Mouse (Mus musculus): Measurements from ENCODE around the gene Afmid.
"Not testable (repeated sequence)": the region's sequence is repeated elsewhere in the genome, so short reads cannot be mapped to it uniquely, and the experiment has no call there.

Gene Afmid

GRCm38 (mm10) chr11:117794035-117794551 lies 31.6 kb upstream of the Afmid start:
- no peak for DNase-seq (ENCODE audit: low spot score)

GRCm38 (mm10) chr11:117796954-117797353 lies 28.8 kb upstream of the Afmid start:
- DNase-seq (ENCODE audit: low spot score): no peak

- no peak for DNase-seq (ENCODE audit: low spot score)
Observed at GRCm38 (mm10) chr11:117797511-117798159, 28.1 kb upstream of the Afmid start, which contains the start of gene 6030468B19Rik. Gene 6030468B19Rik (plus strand): TSS chr11:117797660.

GRCm38 (mm10) chr11:117798160-117798541 lies 27.6 kb upstream of the Afmid start:
- DNase-seq (ENCODE audit: low spot score): no peak

DNA sequence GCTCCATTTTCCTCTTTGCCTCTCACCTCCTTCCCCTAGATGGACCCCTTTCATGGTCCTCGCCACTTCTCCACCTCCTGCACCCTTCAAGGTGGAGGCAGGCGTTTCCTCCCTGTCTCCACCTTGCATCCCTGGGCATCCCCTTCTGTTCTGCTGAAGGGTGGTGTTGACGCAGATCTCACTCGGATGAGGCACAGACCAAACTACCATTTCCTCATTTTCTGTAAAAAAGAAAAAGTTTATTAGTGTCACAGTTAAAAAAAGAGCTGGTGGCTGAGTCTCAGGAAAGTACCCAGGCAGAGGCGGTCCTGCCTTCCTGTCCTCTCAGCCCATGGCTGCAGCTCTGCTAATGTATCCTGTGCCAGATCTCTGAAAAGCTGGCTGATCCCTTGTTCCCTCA lies 26.6 kb upstream of the Afmid start:
- no peak for DNase-seq (ENCODE audit: low spot score)

DNA sequence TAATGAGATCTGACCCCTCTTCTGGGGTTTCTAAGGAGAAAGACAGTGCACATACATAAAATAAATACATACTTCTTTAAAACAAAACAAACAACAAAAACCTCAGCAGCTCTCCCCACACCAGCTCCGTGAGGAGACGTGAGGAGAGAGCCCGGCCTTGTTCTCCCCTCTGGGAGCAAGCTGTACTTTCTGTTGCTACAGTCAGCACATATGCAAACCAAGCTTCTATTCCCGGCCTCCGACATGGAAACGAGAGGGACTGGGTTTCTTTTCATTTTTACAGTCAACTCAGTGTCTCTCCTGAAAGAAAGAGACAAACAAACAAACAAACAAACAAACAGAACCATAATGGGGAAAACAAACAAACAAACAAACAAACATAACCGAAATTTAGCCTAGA lies 25.7 kb upstream of the Afmid start:
- DNase-seq (ENCODE audit: low spot score): no peak

DNA sequence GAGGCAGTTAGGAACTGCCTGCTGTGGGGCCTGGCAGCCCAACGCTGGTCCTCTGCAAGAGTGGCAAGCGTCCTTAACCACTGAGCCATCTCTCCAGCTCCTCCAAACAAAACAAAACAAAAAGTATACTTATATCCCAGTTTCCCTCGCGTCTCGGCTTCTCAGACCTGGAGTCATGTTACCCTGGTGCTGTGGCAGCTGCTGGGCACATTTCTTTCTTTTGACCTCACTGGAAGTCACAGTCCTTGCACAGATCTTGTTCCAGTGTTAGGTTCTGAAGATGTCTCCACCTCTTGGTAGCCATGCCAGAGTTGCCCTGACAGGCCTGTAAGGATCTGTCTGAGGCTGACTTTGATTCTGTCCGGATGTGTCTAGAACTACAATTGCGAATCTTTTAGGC lies 24.1 kb upstream of the Afmid start:
- no peak for DNase-seq (ENCODE audit: low spot score)

DNA sequence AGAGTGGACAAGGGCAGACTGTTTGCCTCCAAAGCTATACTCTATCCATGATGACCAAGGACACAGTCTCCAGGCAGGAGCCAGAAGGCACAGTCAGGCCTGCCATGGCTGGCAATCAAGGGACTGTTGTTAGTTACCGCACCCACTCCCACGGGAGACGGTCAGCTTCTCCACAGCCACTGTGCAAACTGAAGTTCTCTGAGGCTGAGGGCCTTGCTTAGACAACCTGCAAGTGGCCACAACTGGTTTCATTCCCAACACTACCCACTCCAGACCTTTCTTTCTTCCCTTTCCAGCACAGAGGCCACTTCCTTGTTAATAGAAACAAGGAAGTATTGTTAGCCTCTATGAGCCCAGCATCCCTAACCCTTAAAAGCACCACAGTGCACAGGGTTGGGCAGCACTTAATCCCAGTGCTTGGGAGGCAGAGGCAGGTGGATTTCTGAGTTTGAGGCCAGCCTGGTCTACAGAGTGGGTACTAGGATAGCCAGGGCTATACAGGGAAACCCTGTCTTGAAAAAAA lies 22.5 kb upstream of the Afmid start:
- no peak for DNase-seq (ENCODE audit: low spot score)

- no peak for DNase-seq (ENCODE audit: low spot score)
Observed at GRCm38 (mm10) chr11:117806781-117807180, 18.9 kb upstream of the Afmid start.

- no peak for DNase-seq (ENCODE audit: low spot score)
Observed at GRCm38 (mm10) chr11:117809407-117810311, 16.1 kb upstream of the Afmid start, which contains the start of the genes Gm20708 and Syngr2. Gene Gm20708 (plus strand): TSS chr11:117809668. Gene Syngr2 (plus strand): TSS chr11:117809668.

DNA sequence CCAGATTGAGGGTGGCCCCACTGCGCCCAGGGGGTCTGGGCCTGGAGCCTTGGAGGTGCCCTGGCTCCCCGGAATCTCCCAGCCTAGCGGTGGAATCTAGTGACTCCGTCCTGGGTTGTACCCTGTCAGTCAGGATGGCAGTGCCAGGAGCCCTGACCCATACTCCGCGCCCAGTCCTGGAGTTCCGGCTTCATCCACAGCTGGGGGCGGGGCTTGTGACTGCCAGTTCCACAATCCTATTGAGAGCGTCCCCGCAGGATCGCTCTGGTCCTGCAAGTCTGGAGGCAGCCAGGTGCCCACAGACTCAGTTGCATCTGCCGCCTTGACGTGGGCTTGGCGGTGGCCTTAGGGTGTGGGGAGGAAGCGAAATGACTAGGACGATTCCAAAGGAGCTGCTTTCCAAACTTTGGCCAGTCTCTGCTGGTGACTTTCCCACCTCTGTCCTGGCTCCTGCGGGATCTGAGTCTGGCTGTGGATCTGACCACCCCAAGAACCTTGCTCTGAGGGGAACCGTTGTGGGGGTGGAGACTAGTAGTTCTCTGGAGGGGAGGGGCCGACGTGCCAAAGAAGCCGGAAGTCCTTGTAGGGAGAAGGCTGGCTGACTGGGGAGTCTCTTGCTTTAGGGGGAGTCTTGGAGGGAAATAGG lies 15.2 kb upstream of the Afmid start:
- no peak for DNase-seq (ENCODE audit: low spot score)

- no peak for DNase-seq (ENCODE audit: low spot score)
Observed at GRCm38 (mm10) chr11:117813867-117814266, 11.9 kb upstream of the Afmid start.

DNA sequence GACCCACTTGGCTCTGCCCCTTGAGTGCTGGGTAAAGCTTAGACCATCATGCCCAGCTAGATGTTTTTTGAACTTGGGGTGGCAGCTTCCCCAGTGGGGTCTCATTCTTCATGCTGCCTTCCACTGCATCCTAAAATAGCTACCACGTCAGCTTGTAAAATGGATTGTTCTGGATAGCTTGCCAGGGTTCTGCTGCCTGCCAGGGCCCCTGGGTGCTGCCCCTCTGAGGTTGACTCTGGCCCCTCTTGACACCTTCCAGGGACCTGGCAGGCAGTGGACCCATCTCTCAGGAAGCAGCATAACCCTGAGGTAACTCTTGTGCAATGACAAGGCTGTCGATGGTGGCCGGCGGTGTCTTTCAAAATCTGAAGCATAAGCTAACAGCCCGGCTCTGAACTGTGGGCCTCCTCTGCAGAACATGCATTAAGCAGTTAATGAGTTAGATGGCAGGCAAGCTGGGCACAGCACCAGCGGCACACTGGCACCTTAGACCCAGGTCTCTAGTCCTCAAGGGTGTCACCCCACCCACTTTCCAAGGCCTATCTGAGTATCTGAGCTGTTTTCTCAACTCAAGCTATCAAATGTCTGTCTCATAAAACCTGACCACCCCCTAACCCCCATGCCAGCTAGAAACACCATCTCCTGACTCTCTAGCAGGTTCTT lies 10.9 kb upstream of the Afmid start:
- DNase-seq (ENCODE audit: low spot score): no peak

- not testable (repeated sequence) for DNase-seq (ENCODE audit: low spot score)
Observed at GRCm38 (mm10) chr11:117815850-117816249, 9.9 kb upstream of the Afmid start.

- no peak for DNase-seq (ENCODE audit: low spot score)
Observed at GRCm38 (mm10) chr11:117816389-117816996, 9.2 kb upstream of the Afmid start.

- no peak for DNase-seq (ENCODE audit: low spot score)
Observed at GRCm38 (mm10) chr11:117819095-117819494, 6.6 kb upstream of the Afmid start.

GRCm38 (mm10) chr11:117820173-117820572 lies 5.6 kb upstream of the Afmid start:
- DNase-seq (ENCODE audit: low spot score): no peak

GRCm38 (mm10) chr11:117821868-117822267 lies 3.9 kb upstream of the Afmid start:
- DNase-seq (ENCODE audit: low spot score): no peak

DNA sequence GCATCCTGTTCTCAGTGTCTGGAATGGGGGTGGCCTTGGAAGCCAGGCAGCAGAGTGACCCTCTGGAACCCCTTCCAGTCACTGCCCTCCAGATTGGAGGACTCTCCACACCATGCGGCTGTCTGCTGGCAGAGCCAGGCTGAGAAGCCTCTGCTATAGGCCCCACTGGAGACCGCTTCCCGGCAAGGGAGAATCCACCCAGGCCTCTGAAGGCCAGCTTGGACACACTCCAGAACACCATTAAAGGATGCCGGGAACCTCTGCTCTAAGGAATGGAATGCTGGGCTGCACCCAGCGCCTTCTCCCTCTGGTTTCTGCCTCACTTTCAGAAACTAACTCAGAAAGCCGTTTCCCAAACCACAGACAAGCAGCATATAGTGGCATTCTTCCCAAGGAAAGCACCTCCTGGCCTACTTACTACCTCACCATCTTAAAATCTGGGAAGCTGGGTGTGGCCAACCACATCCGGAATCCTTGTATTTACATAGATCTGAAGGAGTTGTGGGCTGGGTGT lies 2.9 kb upstream of the Afmid start:
- DNase-seq (ENCODE audit: low spot score): no peak

DNA sequence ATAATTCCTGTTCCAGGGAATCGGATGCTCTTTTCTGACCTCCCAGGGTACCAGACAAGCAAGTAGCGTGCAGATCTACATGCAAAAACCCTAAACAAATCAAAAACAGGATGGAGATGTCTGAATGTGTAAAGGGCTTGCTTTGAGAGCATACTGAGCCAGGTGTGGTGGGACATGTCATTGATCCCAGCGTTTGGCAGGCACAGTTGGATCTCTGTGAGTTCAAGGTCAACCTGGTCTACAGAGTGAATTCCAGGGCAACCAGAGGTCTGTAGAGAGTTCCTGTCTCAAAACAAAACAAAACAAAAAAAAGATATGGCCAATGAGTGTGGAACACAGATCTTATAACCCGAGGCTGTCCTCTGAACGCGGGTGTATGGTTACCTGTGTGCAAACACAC lies 2.3 kb upstream of the Afmid start:
- no peak for DNase-seq (ENCODE audit: low spot score)

All from left cerebral cortex, adult 11 months (tissue).